Mouse (Mus musculus) forebrain, embryonic 15.5 days (tissue): ENCODE data around the gene Pdia6. TPM values are rescaled to one million over a fixed set of nuclear protein-coding genes. Genes with fewer than 3 reads are reported as not detected.

ENCODE experiments used
- ATAC-seq: fragments of 200-750 bp; cut with Nextera tagmentation; replicated peaks from 2 replicates; pipeline ENCODE4 v1.8.0; 2017; ENCODE audit warnings: mild to moderate bottlenecking, moderate TSS enrichment, moderate library complexity
- H3K27ac ChIP-seq: fragments of 300-500 bp; sonication (generic); replicated peaks from 2 replicates; pipeline ENCODE4 v1.5.1; 2015; ENCODE audit warnings: mild to moderate bottlenecking, inconsistent platforms
- H3K27me3 ChIP-seq: fragments of 300-500 bp; sonication (generic); 2 replicates; pipeline ENCODE4 v1.6.1; 2015; ENCODE audit warnings: inconsistent platforms
- H3K36me3 ChIP-seq: fragments of 300-500 bp; sonication (generic); 2 replicates; pipeline ENCODE4 v1.6.1; 2015; ENCODE audit warnings: mild to moderate bottlenecking, inconsistent platforms
- H3K4me1 ChIP-seq: fragments of 300-500 bp; sonication (generic); 2 replicates; pipeline ENCODE4 v1.6.1; 2015; ENCODE audit warnings: inconsistent platforms
- H3K4me2 ChIP-seq: fragments of 300-500 bp; sonication (generic); replicated peaks from 2 replicates; pipeline ENCODE4 v1.6.1; 2015; ENCODE audit warnings: mild to moderate bottlenecking, inconsistent platforms
- H3K4me3 ChIP-seq: fragments of 300-500 bp; sonication (generic); 2 replicates; pipeline ENCODE4 v1.5.1; 2015; ENCODE audit warnings: mild to moderate bottlenecking, inconsistent platforms
- H3K9ac ChIP-seq: fragments of 300-500 bp; sonication (generic); replicated peaks from 2 replicates; pipeline ENCODE4 v1.6.1; 2015; ENCODE audit warnings: mild to moderate bottlenecking, inconsistent platforms
- H3K9me3 ChIP-seq: fragments of 300-500 bp; sonication (generic); 2 replicates; pipeline ENCODE4 v1.6.1; 2016; ENCODE audit warnings: inconsistent platforms
- WGBS: fragments of 180-500 bp; shearing (Covaris S2); methylation state at CpG from one replicate; pipeline ENCODE4 v1.1.7; 2015; ENCODE audit warnings: mixed read lengths; 5-methylcytosine and 5-hydroxymethylcytosine counted together
- polyA plus RNA-seq: library from polyadenylated mRNA; unstranded; fragments of >200 nt; fragmentation: Nextera tagmentation; extraction: Ambion mirVana; gene quantifications from 2 replicates; pipeline ENCODE4 v1.2.1, GENCODE M21; 2015

The Pdia6 gene
- polyA plus RNA-seq: 355 and 366 TPM in 2 replicates

DNA sequence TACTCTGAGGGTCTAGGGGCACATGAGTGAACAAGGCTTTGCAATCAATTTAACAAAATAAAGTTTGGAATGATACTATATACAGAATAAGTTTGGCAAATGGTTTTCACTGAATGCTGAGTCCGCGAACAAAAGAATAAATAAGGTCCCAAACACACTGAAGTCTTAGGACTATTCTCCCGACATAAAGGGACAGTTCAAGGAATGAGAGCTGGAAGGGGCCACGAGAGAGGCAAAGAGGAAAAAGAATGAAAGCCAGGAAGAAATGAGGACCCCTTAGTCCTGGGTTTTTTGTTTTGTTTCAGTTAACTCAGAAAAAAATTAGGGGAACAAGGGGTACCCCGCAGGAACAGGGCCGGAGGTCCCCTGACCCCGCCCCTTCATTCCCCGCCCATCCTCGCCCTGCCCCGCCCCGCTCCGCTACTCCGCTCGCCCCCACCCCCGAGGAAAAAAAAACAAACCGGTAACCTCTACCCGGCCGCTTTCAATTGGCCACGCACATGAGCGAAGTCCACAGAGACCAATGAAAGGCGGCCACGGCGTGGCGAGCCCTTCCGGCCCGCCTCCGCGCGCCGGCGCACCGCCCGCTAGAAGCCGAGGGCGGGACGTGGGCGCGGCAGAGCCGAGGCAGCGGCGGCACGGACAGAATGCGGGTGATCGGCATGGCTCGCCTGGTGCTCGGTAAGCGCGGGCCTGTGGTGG, at the start of gene Pdia6:
TSS of gene Pdia6 (plus strand) at position 575 of the 702 bp plus-strand sequence.
- H3K4me1 ChIP-seq: peaks cover 43% of the 10 kb centered on the region
- H3K27ac ChIP-seq: peak within 1 kb of the TSS; percentile 92

DNA sequence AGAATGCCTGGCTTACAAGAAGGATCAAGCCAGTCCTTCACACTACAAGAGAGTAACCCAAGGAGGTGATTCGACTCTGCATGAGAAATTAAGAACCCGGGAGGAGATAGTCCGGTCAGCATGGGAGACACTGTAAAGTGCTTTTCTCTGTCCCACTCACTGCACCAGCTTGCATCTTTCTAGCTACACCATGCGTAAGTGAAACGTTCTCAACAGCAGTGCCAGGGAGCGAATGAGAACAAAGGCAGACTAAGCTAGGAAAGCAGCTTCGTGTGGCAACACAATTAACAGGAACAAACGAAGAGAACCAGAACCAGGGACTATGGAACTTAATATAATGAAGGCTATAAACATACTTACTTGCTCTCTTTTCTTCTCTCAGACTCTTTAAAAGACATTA, 48.0 kb upstream of the Pdia6 start:
- Histone ChIP-seq H3K9ac (no peak overlapping the region), H3K36me3 (no peaks in the 10 kb centered on the region), H3K27ac (no peak overlapping the region), H3K4me1 (0 out of 2 replicates have a peak, but pooled peaks cover 3% of the 10 kb centered on the region), H3K27me3 (no peaks in the 10 kb centered on the region), H3K4me3 (no peak overlapping the region), H3K9me3 (no peaks in the 10 kb centered on the region), H3K4me2 (no peak overlapping the region)
- no peak for ATAC-seq
- WGBS: 11% methylated on average over 8 of the region's 8 CpGs

More for the DNA sequence above, at the start of gene Pdia6:
- Histone ChIP-seq H3K27me3 (no peaks in the 10 kb centered on the region), H3K9me3 (no peaks in the 10 kb centered on the region), H3K4me3 (peak within 1 kb of the TSS; percentile 96), H3K4me2 (peak within 1 kb of the TSS; percentile 65), H3K36me3 (peaks cover 20% of the 10 kb centered on the region), H3K9ac (peak within 1 kb of the TSS; percentile 86)
- ATAC-seq: peak; percentile 99
- 1% methylated on average over 47 of the region's 48 CpGs for WGBS

DNA sequence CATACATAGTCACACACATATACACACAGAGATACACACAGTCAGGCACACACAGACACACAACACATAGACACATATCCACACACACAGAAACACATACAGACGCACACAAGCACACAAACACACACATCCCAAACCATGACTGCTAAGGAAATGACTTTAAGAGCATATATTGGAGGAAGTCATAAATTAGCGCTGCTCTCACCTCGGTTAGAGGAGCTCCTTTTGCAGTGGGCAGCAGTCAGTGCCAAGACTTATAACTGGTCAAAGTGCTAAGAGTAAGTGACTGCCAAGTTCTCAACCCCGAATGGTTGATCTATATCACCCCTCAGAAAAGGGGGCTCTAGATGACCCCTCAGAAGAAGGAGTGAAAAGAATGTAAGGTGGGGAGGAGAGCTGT, 47.2 kb upstream of the Pdia6 start:
- H3K4me3 ChIP-seq: no peak overlapping the region
- WGBS: 81% methylated on average over 4 of the region's 4 CpGs
- no peaks in the 10 kb centered on the region for H3K9me3 ChIP-seq
- no peaks in the 10 kb centered on the region for H3K27me3 ChIP-seq
- H3K4me2 ChIP-seq: no peak overlapping the region
- ATAC-seq: no peak
- H3K27ac ChIP-seq: no peak overlapping the region
- H3K9ac ChIP-seq: no peak overlapping the region
- H3K4me1 ChIP-seq: 0 out of 2 replicates have a peak, but pooled peaks cover 3% of the 10 kb centered on the region
- no peaks in the 10 kb centered on the region for H3K36me3 ChIP-seq

DNA sequence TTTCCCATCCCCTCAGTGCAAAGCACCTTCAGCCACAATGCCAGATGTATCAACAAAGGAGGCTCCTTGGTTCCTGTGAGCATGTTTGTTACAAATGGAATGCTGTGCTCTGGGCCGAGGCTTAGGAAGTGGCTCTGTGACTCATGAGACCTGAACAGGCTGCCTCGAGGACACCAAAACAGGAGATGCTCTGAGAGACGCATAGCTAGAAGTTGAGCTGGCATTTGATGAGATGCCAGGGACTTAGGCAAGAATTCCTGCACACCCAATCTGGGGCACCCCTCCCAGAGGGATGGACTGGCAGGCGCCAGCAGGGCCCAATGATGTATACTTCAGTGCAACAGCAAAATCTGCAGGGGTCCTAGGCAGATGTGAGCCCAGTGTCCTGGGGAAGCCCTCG, 45.7 kb upstream of the Pdia6 start:
- Histone ChIP-seq H3K27me3 (no peaks in the 10 kb centered on the region), H3K36me3 (no peaks in the 10 kb centered on the region)
- 80% methylated on average over 5 of the region's 5 CpGs for WGBS

DNA sequence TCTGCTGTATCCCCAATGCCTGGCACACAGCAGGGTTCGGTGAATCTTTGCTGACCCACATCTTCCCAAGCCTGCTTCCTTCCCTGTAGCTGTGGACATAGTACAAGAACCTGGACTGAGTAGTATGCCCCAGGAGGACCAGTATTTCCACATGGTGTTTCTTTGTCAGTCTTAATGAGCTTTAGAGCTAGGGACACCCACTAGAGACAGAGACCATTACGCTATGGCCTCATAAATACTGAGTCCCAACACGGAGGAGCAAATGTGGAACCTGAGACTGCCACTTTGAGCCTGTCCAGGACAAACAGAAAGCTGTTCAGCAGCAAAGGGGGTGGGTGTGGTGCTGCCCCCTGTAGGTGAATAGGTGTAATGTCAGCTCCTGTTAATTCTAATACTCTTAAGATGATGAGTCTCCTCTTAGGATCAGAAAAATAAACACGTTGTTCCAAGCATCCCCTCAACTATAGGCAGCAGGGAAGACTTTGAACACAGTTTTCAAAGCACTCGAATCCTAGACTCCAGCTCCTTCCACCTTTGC, 44.4 kb upstream of the Pdia6 start:
- H3K4me1 ChIP-seq: 0 out of 2 replicates have a peak, but pooled peaks cover 8% of the 10 kb centered on the region
- H3K27me3 ChIP-seq: no peaks in the 10 kb centered on the region
- H3K9me3 ChIP-seq: no peaks in the 10 kb centered on the region
- no peak overlapping the region for H3K9ac ChIP-seq
- WGBS: 58% methylated on average over 5 of the region's 5 CpGs
- no peak overlapping the region for H3K27ac ChIP-seq
- H3K36me3 ChIP-seq: no peaks in the 10 kb centered on the region
- ATAC-seq: no peak
- H3K4me2 ChIP-seq: no peak overlapping the region
- H3K4me3 ChIP-seq: no peak overlapping the region

More for the DNA sequence above, 45.7 kb upstream of the Pdia6 start:
- Histone ChIP-seq H3K4me2 (no peak overlapping the region), H3K9ac (no peak overlapping the region), H3K27ac (no peak overlapping the region), H3K4me3 (no peak overlapping the region), H3K9me3 (no peaks in the 10 kb centered on the region), H3K4me1 (0 out of 2 replicates have a peak, but pooled peaks cover 8% of the 10 kb centered on the region)
- no peak for ATAC-seq

DNA sequence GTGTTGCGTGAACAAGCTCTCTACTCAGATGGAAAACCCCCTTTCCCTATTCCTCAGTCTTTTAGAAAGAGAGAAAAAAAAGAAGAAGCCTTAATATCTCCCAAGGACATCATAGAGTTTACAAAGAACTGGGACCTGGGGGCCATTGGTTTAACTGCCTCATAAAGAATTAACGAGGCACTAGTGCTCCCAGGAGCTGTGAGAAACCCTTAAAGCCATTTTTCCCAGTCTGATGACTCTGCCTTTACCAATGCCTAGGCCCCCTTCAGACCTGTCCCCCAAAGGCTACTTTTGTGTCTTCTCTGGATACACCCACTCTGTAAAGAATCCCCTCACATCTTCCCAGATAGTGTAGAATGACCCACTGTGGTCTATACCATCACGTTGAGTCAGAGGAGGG, 43.3 kb upstream of the Pdia6 start:
- H3K9ac ChIP-seq: no peak overlapping the region
- H3K4me2 ChIP-seq: no peak overlapping the region
- no peak overlapping the region for H3K27ac ChIP-seq
- peaks cover 11% of the 10 kb centered on the region; the same call in 1 of the 2 replicates for H3K4me1 ChIP-seq
- WGBS: 53% methylated on average over 3 of the region's 3 CpGs
- no peak for ATAC-seq
- H3K4me3 ChIP-seq: no peak overlapping the region
- no peaks in the 10 kb centered on the region for H3K9me3 ChIP-seq
- no peaks in the 10 kb centered on the region for H3K27me3 ChIP-seq
- H3K36me3 ChIP-seq: no peaks in the 10 kb centered on the region

DNA sequence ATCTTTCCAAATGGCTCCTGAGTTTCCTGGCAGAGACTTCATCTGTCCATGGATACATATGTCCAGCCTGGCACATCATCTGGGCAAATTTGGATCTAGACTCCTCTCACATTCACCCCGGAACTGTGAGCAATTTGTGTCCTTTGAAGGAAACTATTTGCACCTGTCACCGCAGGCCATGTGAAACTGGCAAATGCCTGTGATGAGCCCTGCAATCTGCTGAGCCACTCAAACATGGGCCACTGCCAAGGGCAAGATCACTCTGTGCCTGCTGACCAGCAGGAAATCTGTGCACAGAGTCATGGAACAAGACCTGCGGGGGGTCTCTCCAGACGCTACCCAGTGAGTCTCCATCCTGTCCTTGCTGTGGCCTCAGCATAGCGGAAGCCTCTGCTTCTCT, 41.3 kb upstream of the Pdia6 start:
- no peak overlapping the region for H3K4me3 ChIP-seq
- 70% methylated on average over 5 of the region's 5 CpGs for WGBS
- H3K9me3 ChIP-seq: no peaks in the 10 kb centered on the region
- H3K4me2 ChIP-seq: no peak overlapping the region
- no peaks in the 10 kb centered on the region for H3K36me3 ChIP-seq
- H3K27ac ChIP-seq: no peak overlapping the region
- no peak overlapping the region for H3K9ac ChIP-seq
- peaks cover 11% of the 10 kb centered on the region; the same call in 1 of the 2 replicates for H3K4me1 ChIP-seq
- no peaks in the 10 kb centered on the region for H3K27me3 ChIP-seq
- ATAC-seq: no peak

DNA sequence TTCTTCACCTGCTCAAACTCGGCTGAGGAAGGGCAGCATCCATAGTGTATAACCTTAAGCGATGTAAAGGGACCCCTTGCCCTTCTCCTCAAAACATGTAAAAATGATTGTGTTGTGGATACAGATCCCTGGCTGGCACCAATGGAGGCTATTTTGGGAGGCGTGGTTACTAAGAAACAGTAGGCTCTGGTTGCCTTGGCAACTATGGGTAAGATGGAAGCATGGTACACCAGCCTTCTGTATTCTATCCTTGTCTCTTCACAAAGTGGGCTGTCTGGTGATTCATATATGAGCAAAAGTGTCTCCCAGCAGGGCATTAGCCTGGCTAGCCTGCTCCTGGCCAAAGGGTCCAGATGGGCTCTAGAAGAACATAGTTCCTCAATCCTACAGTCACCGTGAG, 38.4 kb upstream of the Pdia6 start:
- H3K27ac ChIP-seq: 0 out of 2 replicates have a peak overlapping the region, but pooled peaks have one; percentile 8
- peak; percentile 60; the same call in 1 of the 2 replicates for ATAC-seq
- no peaks in the 10 kb centered on the region for H3K36me3 ChIP-seq
- no peak overlapping the region for H3K4me2 ChIP-seq
- no peaks in the 10 kb centered on the region for H3K27me3 ChIP-seq
- H3K4me3 ChIP-seq: no peak overlapping the region
- no peaks in the 10 kb centered on the region for H3K9me3 ChIP-seq
- WGBS: 72% methylated on average over 4 of the region's 4 CpGs
- no peak overlapping the region for H3K9ac ChIP-seq
- H3K4me1 ChIP-seq: peaks cover 11% of the 10 kb centered on the region; the same call in 1 of the 2 replicates

DNA sequence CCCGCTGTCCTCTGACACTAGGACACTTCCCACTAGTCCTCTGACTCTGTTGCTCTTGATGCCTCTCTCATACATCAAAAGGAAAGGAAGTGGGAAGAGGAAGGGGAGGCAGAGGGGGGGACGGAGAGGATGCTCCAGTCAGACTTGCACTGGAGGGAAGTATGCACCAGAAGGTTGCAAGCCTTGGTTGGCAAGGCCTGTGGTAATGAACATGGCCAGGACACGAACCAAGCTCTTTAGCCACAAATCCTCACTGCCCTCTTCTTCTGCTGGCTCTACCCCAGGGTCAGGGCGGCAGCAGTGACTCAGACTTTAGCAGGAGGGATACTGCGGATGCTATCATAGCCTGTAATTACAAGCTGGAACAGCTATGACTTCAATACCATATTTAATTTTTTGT, 35.8 kb upstream of the Pdia6 start:
- Histone ChIP-seq H3K9me3 (no peaks in the 10 kb centered on the region), H3K27me3 (no peaks in the 10 kb centered on the region), H3K4me3 (no peak overlapping the region), H3K9ac (no peak overlapping the region), H3K4me1 (peaks cover 6% of the 10 kb centered on the region; the same call in 1 of the 2 replicates), H3K27ac (no peak overlapping the region), H3K36me3 (no peaks in the 10 kb centered on the region), H3K4me2 (no peak overlapping the region)
- 78% methylated on average over 5 of the region's 5 CpGs for WGBS
- ATAC-seq: no peak

DNA sequence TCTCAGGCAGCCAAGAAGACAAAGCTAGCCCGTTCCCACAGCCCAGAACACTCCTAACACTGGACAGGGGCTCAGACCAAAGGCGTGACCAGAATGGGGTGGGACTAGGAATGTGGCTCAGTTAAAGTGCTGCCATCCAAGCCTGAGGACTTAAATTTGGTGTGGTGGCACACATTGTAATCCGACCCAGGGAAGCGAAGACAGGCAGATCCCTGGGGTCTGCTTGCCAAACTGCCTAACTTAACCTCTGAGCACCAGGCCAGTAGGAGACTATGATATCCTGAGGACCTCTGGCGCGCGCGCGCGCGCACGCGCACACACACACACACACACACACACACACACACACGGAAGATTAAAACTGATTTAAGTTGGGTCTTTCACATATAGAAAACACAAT, 34.8 kb upstream of the Pdia6 start:
- no peak for ATAC-seq
- Histone ChIP-seq H3K9me3 (no peaks in the 10 kb centered on the region), H3K9ac (no peak overlapping the region), H3K36me3 (no peaks in the 10 kb centered on the region), H3K4me3 (no peak overlapping the region), H3K27ac (no peak overlapping the region), H3K4me2 (no peak overlapping the region), H3K27me3 (no peaks in the 10 kb centered on the region), H3K4me1 (peaks cover 9% of the 10 kb centered on the region)
- WGBS: 84% methylated on average over 14 of the region's 14 CpGs

DNA sequence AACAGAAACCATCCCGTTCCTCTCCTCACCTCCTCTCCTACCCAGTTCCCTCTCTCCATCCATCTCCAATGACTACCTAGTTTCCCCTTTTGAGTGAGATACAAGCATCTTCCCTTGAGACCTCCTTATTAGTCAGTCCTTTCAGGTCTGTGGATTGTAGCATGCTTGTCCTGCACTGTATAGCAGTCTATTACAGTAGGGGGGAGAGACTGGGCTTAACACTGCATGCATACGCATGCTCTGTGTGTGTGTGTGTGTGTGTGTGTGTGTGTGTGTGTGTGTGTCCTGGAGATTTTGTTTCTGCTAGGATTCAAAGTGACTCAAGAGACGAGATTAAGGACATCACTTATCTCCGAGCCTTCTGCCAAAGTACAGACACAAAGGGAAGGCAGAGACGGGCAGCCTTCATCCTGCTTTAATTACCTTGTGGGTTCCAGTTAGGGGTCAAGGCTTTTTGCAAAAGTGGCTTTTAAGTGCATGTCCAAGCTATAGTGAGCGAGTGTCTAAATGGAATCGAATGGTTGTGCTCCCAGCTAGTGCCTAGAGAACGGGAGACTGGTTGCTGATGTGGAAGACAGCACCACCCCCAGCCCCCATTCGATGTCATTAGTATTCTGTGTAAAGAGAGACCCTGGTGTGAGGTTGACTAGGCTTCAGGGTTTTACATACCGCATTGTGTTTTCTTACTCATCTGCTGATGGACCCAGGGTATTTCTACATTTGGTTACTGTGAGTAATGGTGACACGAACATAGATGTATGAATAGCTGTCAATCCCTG, 30.6 kb upstream of the Pdia6 start:
- 26% methylated on average over 11 of the region's 11 CpGs for WGBS
- H3K4me3 ChIP-seq: no peak overlapping the region
- peaks cover 9% of the 10 kb centered on the region for H3K4me1 ChIP-seq
- no peaks in the 10 kb centered on the region for H3K9me3 ChIP-seq
- H3K27me3 ChIP-seq: no peaks in the 10 kb centered on the region
- no peaks in the 10 kb centered on the region for H3K36me3 ChIP-seq
- no peak overlapping the region for H3K9ac ChIP-seq
- H3K4me2 ChIP-seq: no peak overlapping the region
- peak; percentile 61 for ATAC-seq
- no peak overlapping the region for H3K27ac ChIP-seq
